Mouse (Mus musculus) lung, embryonic 14.5 days (tissue): ENCODE data around the gene Catspere2. TPM values are rescaled to one million over a fixed set of nuclear protein-coding genes. Genes with fewer than 3 reads are reported as not detected.
"Not testable (repeated sequence)": the region's sequence is repeated elsewhere in the genome, so short reads cannot be mapped to it uniquely, and the experiment has no call there.

Experiments used
- ATAC-seq: fragments of 200-750 bp; cut with Nextera tagmentation; 2 replicates; pipeline ENCODE4 v1.8.0; 2017; ENCODE audit warnings: mild to moderate bottlenecking, moderate TSS enrichment, moderate library complexity; ENCODE audit not compliant: insufficient read depth
- DNase-seq: peaks from one replicate; pipeline ENCODE4 v3.0.0-alpha.2; 2015
- H3K27ac ChIP-seq: fragments of 300-500 bp; sonication (generic); 2 replicates; pipeline ENCODE4 v1.5.1; 2014; ENCODE audit warnings: low read depth, mild to moderate bottlenecking, moderate library complexity
- H3K27me3 ChIP-seq: fragments of 300-500 bp; sonication (generic); 2 replicates; pipeline ENCODE4 v1.6.1; 2014; ENCODE audit warnings: low read length, control low read depth; ENCODE audit not compliant: insufficient read depth
- H3K36me3 ChIP-seq: fragments of 300-500 bp; sonication (generic); 2 replicates; pipeline ENCODE4 v1.6.1; 2014; ENCODE audit warnings: control low read depth; ENCODE audit not compliant: insufficient read depth
- H3K4me1 ChIP-seq: fragments of 300-500 bp; sonication (generic); 2 replicates; pipeline ENCODE4 v1.6.1; 2014; ENCODE audit warnings: antibody characterized with exemption, control low read depth; ENCODE audit not compliant: insufficient read depth
- H3K4me2 ChIP-seq: fragments of 300-500 bp; sonication (generic); 2 replicates; pipeline ENCODE4 v1.6.1; 2014; ENCODE audit warnings: mild to moderate bottlenecking
- H3K4me3 ChIP-seq: fragments of 300-500 bp; sonication (generic); 2 replicates; pipeline ENCODE4 v1.5.1; 2014; ENCODE audit warnings: low read depth, low read length
- H3K9ac ChIP-seq: fragments of 300-500 bp; sonication (generic); 2 replicates; pipeline ENCODE4 v1.6.1; 2014
- H3K9me3 ChIP-seq: fragments of 300-500 bp; sonication (generic); 2 replicates; pipeline ENCODE4 v1.6.1; 2016; ENCODE audit warnings: low read depth, low read length, control low read depth
- CTCF ChIP-seq: IDR thresholded peaks from 2 replicates; pipeline ENCODE4 v1.5.1; 2016; ENCODE audit warnings: antibody characterized with exemption, low read depth
- WGBS: fragments of 180-500 bp; shearing (Covaris S2); extraction: QIAGEN DNeasy Blood & Tissue Kit; methylation state at CpG from one replicate; pipeline ENCODE4 v1.1.7; 2014; 5-methylcytosine and 5-hydroxymethylcytosine counted together
- polyA plus RNA-seq: library from polyadenylated mRNA; unstranded; fragments of >200 nt; fragmentation: Nextera tagmentation; extraction: Ambion mirVana; gene quantifications from 2 replicates; pipeline ENCODE4 v1.2.1, GENCODE M21; 2014

The Catspere2 gene
- polyA plus RNA-seq, result 0.14 and 0.53 TPM in 2 replicates

- peak; percentile 56 for TF ChIP-seq CTCF
- not testable (repeated sequence) for H3K9me3 ChIP-seq, H3K4me1 ChIP-seq, H3K27me3 ChIP-seq, H3K36me3 ChIP-seq, H3K27ac ChIP-seq, H3K9ac ChIP-seq
- H3K4me3 ChIP-seq, result peak within 1 kb of the TSS; percentile 52
- ATAC-seq (peak; percentile 98), DNase-seq (peak; percentile 96)
- peak within 1 kb of the TSS; percentile 59 for H3K4me2 ChIP-seq
- WGBS, result under 1% methylated on average over 20 of the region's 21 CpGs
Measured at GRCm38 (mm10) chr1:177983024-177983450, at the start of gene Catspere2. Catspere2 (plus strand) TSS chr1:177983423.

GRCm38 (mm10) chr1:177940422-177940977, 42.7 kb upstream of the Catspere2 start:
- not testable (repeated sequence) for H3K4me1 ChIP-seq, H3K9me3 ChIP-seq, H3K27me3 ChIP-seq, H3K4me2 ChIP-seq, H3K4me3 ChIP-seq, H3K27ac ChIP-seq, H3K36me3 ChIP-seq, H3K9ac ChIP-seq
- ATAC-seq (peak; percentile 49), DNase-seq (peak; percentile 24)
- WGBS, result 9% methylated on average over 3 of the region's 4 CpGs
- TF ChIP-seq CTCF, result peak; percentile 57

- H3K27me3 ChIP-seq, result no peaks in the 10 kb centered on the region
- no peaks in the 10 kb centered on the region for H3K36me3 ChIP-seq
- no peaks in the 10 kb centered on the region for H3K9me3 ChIP-seq
- no peak overlapping the region for H3K27ac ChIP-seq
- no peak for DNase-seq
- H3K4me1 ChIP-seq, result no peaks in the 10 kb centered on the region
- WGBS, result 78% methylated on average over 1 of the region's 1 CpGs
- ATAC-seq, result no peak
- no peak overlapping the region for H3K9ac ChIP-seq
- no peak for TF ChIP-seq CTCF
- no peak overlapping the region for H3K4me3 ChIP-seq
- H3K4me2 ChIP-seq, result no peak overlapping the region
Measured at GRCm38 (mm10) chr1:177981276-177981675, 1.9 kb upstream of the Catspere2 start.

- not testable (repeated sequence) for DNase-seq, H3K27me3 ChIP-seq, H3K27ac ChIP-seq, H3K9me3 ChIP-seq, H3K4me1 ChIP-seq, H3K9ac ChIP-seq, H3K36me3 ChIP-seq
- Histone ChIP-seq H3K4me2 (peak overlapping the region; percentile 59), H3K4me3 (peak overlapping the region; percentile 52)
- WGBS, result 0% methylated on average over 22 of the region's 41 CpGs
- ATAC-seq, result peak; percentile 59
Measured at GRCm38 (mm10) chr1:177983582-177983981, 359 bp downstream of the Catspere2 start.

GRCm38 (mm10) chr1:177984206-177984605, 983 bp downstream of the Catspere2 start:
- Histone ChIP-seq H3K4me3 (0 out of 2 replicates have a peak overlapping the region, but pooled peaks have one; percentile 17), H3K9me3 (no peaks in the 10 kb centered on the region), H3K4me1 (no peaks in the 10 kb centered on the region), H3K27me3 (no peaks in the 10 kb centered on the region), H3K4me2 (peak overlapping the region; percentile 53), H3K27ac (no peak overlapping the region), H3K36me3 (no peaks in the 10 kb centered on the region), H3K9ac (no peak overlapping the region)
- WGBS, result 51% methylated on average over 9 of the region's 9 CpGs
- ATAC-seq (no peak), DNase-seq (peak; percentile 7)
- TF ChIP-seq CTCF, result no peak

- H3K36me3 ChIP-seq, H3K4me2 ChIP-seq, DNase-seq, H3K9me3 ChIP-seq, H3K4me1 ChIP-seq, ATAC-seq, H3K4me3 ChIP-seq, H3K27me3 ChIP-seq, H3K27ac ChIP-seq, H3K9ac ChIP-seq: not testable (repeated sequence)
- WGBS, result 81% methylated on average over 1 of the region's 1 CpGs
Measured at GRCm38 (mm10) chr1:177987476-177987875, 4.3 kb downstream of the Catspere2 start.

GRCm38 (mm10) chr1:178072798-178073197, 89.6 kb downstream of the Catspere2 start:
- peak; percentile 12 for DNase-seq
- not testable (repeated sequence) for H3K27ac ChIP-seq, H3K27me3 ChIP-seq, H3K36me3 ChIP-seq, H3K9ac ChIP-seq, H3K4me2 ChIP-seq, ATAC-seq, H3K4me3 ChIP-seq, H3K4me1 ChIP-seq, H3K9me3 ChIP-seq
- WGBS, result 55% methylated on average over 4 of the region's 4 CpGs
- TF ChIP-seq CTCF, result peak; percentile 37; the same call in 1 of the 2 replicates

- not testable (repeated sequence) for H3K27me3 ChIP-seq, H3K4me1 ChIP-seq, DNase-seq, H3K27ac ChIP-seq, H3K36me3 ChIP-seq, H3K4me3 ChIP-seq, H3K9me3 ChIP-seq, ATAC-seq, H3K4me2 ChIP-seq, H3K9ac ChIP-seq
Measured at GRCm38 (mm10) chr1:178097865-178098264, 114.6 kb downstream of the Catspere2 start.

- H3K4me1 ChIP-seq, H3K4me3 ChIP-seq, H3K4me2 ChIP-seq, H3K36me3 ChIP-seq, DNase-seq, H3K27ac ChIP-seq, H3K27me3 ChIP-seq, H3K9me3 ChIP-seq, ATAC-seq, H3K9ac ChIP-seq: not testable (repeated sequence)
- WGBS, result 81% methylated on average over 1 of the region's 1 CpGs
Measured at GRCm38 (mm10) chr1:178108514-178108913, 125.3 kb downstream of the Catspere2 start.

- H3K9ac ChIP-seq, H3K4me1 ChIP-seq, H3K4me2 ChIP-seq, H3K9me3 ChIP-seq, H3K27me3 ChIP-seq, ATAC-seq, H3K27ac ChIP-seq, DNase-seq, H3K36me3 ChIP-seq, H3K4me3 ChIP-seq: not testable (repeated sequence)
- 27% methylated on average over 2 of the region's 2 CpGs for WGBS
Measured at GRCm38 (mm10) chr1:178122236-178122635, 139.0 kb downstream of the Catspere2 start.
